Mouse (Mus musculus) forebrain, embryonic 14.5 days (tissue): ENCODE data around the gene Adamts15. TPM values are rescaled to one million over a fixed set of nuclear protein-coding genes. Genes with fewer than 3 reads are reported as not detected.

Source experiments
- ATAC-seq: fragments of 200-750 bp; cut with Nextera tagmentation; 2 replicates; pipeline ENCODE4 v1.8.0; 2017; ENCODE audit warnings: mild to moderate bottlenecking, moderate library complexity
- DNase-seq: peaks from one replicate; pipeline ENCODE4 v3.0.0-alpha.2; 2015; ENCODE audit warnings: low spot score
- H3K27ac ChIP-seq: fragments of 300-500 bp; sonication (generic); 2 replicates; pipeline ENCODE4 v1.5.1; 2014; ENCODE audit warnings: low read depth, mild to moderate bottlenecking, control low read depth, low read length, moderate library complexity
- H3K27me3 ChIP-seq: fragments of 300-500 bp; sonication (generic); replicated peaks from 2 replicates; pipeline ENCODE4 v1.6.1; 2014; ENCODE audit warnings: low read length, control low read depth, mixed read lengths; ENCODE audit not compliant: control insufficient read depth, insufficient read depth
- H3K36me3 ChIP-seq: fragments of 300-500 bp; sonication (generic); 2 replicates; pipeline ENCODE4 v1.6.1; 2014; ENCODE audit warnings: low read length, control low read depth; ENCODE audit not compliant: control insufficient read depth, insufficient read depth
- H3K4me1 ChIP-seq: fragments of 300-500 bp; sonication (generic); 2 replicates; pipeline ENCODE4 v1.6.1; 2014; ENCODE audit warnings: antibody characterized with exemption, low read length, control low read depth; ENCODE audit not compliant: control insufficient read depth, insufficient read depth
- H3K4me2 ChIP-seq: fragments of 300-500 bp; sonication (generic); 2 replicates; pipeline ENCODE4 v1.6.1; 2014; ENCODE audit warnings: mild to moderate bottlenecking, control low read depth, low read length
- H3K4me3 ChIP-seq: fragments of 300-500 bp; sonication (generic); 2 replicates; pipeline ENCODE4 v1.5.1; 2014; ENCODE audit warnings: low read depth, low read length, control low read depth
- H3K9ac ChIP-seq: fragments of 300-500 bp; sonication (generic); 2 replicates; pipeline ENCODE4 v1.6.1; 2014; ENCODE audit warnings: mild to moderate bottlenecking, low read length, control low read depth, moderate library complexity
- H3K9me3 ChIP-seq: fragments of 300-500 bp; sonication (generic); replicated peaks from 2 replicates; pipeline ENCODE4 v1.6.1; 2016; ENCODE audit warnings: low read length, control low read depth, mixed read lengths; ENCODE audit not compliant: control insufficient read depth
- WGBS: fragments of 180-500 bp; shearing (Covaris S2); extraction: QIAGEN DNeasy Blood & Tissue Kit; methylation state at CpG from one replicate; pipeline ENCODE4 v1.1.7; 2014; 5-methylcytosine and 5-hydroxymethylcytosine counted together
- polyA plus RNA-seq: library from polyadenylated mRNA; unstranded; fragments of >200 nt; fragmentation: Nextera tagmentation; extraction: Ambion mirVana; gene quantifications from 2 replicates; pipeline ENCODE4 v1.2.1, GENCODE M21; 2014

Gene Adamts15
- polyA plus RNA-seq, 1 experiment from 2014 or later: 2.4 TPM

DNA sequence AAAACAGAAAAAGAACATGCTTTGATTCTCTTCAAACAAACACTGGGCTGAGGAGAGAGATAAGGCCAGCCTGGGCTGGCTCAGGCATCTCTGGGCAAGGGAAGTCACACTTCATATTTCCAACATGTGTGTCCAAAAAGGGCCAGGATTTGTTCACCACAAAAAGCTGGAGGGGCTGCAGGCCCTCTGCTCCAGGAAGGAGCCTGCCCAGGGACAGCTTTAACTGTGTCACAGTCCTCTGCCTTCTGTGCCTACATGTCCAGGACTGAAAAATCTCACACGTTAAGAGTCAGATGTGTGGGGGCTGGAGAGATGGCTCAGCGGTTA is 42.3 kb downstream of the Adamts15 start:
- no peak for ATAC-seq
- H3K4me3 ChIP-seq: no peak overlapping the region
- H3K9me3 ChIP-seq: no peaks in the 10 kb centered on the region
- no peak overlapping the region for H3K9ac ChIP-seq
- H3K27me3 ChIP-seq: no peaks in the 10 kb centered on the region
- H3K4me2 ChIP-seq: no peak overlapping the region
- no peak for DNase-seq
- H3K27ac ChIP-seq: no peak overlapping the region
- WGBS: 84% methylated on average over 2 of the region's 2 CpGs
- H3K36me3 ChIP-seq: no peaks in the 10 kb centered on the region
- H3K4me1 ChIP-seq: no peaks in the 10 kb centered on the region

DNA sequence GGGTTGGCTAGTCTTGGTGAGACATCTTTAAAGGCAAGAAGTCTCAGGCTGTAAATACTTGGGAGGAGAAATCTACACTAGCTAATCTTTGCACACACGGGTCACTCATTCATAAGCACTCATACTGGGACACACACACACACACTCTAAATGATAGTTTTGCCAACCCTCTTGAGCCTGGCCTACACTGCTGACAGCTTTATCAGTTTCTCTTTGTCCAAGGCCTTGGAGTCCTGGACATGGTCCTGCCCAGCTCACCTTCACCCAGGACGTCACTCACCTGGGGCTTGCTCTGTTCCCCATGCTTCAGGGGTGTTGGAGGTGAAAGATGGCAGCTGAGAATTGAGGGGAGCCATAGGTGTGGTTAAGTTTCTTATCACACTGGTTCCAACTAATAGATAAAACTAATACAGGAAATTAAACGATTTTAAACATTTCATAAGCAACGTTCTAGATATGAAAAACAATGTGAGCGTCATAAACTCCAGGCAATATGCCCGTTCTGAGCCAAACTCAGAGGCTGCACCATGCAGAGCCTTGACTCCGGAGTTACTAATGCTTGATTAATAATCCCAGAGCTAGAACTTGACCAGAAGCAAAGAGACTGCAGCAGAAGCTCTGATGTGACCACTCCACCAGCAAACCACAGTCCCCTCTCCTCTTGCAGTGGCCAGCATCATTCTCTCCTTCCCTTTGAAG is 42.9 kb downstream of the Adamts15 start:
- DNase-seq (no peak), ATAC-seq (no peak)
- Histone ChIP-seq H3K36me3 (no peaks in the 10 kb centered on the region), H3K4me2 (no peak overlapping the region), H3K4me1 (no peaks in the 10 kb centered on the region), H3K9me3 (no peaks in the 10 kb centered on the region), H3K27ac (no peak overlapping the region), H3K9ac (no peak overlapping the region), H3K4me3 (no peak overlapping the region), H3K27me3 (no peaks in the 10 kb centered on the region)
- 89% methylated on average over 7 of the region's 7 CpGs for WGBS

DNA sequence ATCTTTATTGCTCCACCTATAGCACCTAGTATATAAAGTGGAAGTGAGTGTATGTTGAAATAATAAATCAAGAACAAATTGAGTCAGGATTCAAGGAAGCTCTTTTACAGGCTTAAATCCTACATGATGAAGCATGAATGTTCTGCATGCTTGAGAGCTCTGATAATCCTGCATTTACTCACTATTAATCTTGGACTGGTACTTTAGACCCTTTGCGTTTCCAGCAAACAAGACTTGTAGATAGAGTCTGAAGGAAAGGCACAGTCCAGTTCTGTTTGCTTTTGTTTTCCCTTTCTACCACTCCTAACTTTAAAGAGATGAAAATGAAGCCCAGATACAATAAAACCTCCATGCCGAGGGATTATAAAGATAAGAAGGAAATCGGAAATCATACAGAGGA is 45.7 kb downstream of the Adamts15 start:
- ATAC-seq: no peak

DNA sequence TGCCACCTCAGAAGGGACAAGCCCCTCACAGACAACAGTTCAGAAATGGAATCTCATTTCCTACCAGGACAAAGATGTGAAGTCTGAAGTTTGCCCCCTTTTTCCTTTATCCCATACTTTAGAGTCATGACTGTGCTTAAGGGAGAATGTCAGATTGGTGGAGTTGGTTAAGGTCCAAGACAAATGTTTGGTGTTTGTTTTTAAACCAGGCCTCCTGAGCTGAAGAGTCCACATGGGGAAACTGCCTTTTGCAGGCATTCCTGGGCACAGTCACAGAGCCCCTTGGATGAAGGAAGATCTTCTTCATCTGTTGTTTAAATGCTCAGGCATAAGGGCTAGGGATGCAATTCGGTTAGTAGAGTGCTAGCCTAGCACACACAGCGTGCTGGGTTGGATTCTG is 66.4 kb downstream of the Adamts15 start:
- 92% methylated on average over 2 of the region's 2 CpGs for WGBS
- H3K4me3 ChIP-seq: no peak overlapping the region
- no peak for DNase-seq
- H3K9ac ChIP-seq: no peak overlapping the region
- no peaks in the 10 kb centered on the region for H3K27me3 ChIP-seq
- no peaks in the 10 kb centered on the region for H3K36me3 ChIP-seq
- H3K4me2 ChIP-seq: no peak overlapping the region
- ATAC-seq: no peak
- H3K9me3 ChIP-seq: no peaks in the 10 kb centered on the region
- no peaks in the 10 kb centered on the region for H3K4me1 ChIP-seq
- no peak overlapping the region for H3K27ac ChIP-seq

More for the DNA sequence above, 45.7 kb downstream of the Adamts15 start:
- WGBS: 78% methylated on average over 3 of the region's 3 CpGs
- no peaks in the 10 kb centered on the region for H3K27me3 ChIP-seq
- no peak overlapping the region for H3K27ac ChIP-seq
- H3K36me3 ChIP-seq: no peaks in the 10 kb centered on the region
- H3K4me3 ChIP-seq: no peak overlapping the region
- no peak for DNase-seq
- no peak overlapping the region for H3K4me2 ChIP-seq
- H3K9me3 ChIP-seq: no peaks in the 10 kb centered on the region
- H3K4me1 ChIP-seq: no peaks in the 10 kb centered on the region
- no peak overlapping the region for H3K9ac ChIP-seq

- no peaks in the 10 kb centered on the region for H3K27me3 ChIP-seq
- no peak overlapping the region for H3K4me2 ChIP-seq
- no peak overlapping the region for H3K9ac ChIP-seq
- H3K36me3 ChIP-seq: no peaks in the 10 kb centered on the region
- WGBS: 88% methylated on average over 2 of the region's 2 CpGs
- H3K4me1 ChIP-seq: no peaks in the 10 kb centered on the region
- ATAC-seq (no peak), DNase-seq (no peak)
- H3K4me3 ChIP-seq: no peak overlapping the region
- H3K27ac ChIP-seq: no peak overlapping the region
- H3K9me3 ChIP-seq: no peaks in the 10 kb centered on the region
Observed at GRCm38 (mm10) chr9:30851841-30852240, 70.4 kb downstream of the Adamts15 start.

GRCm38 (mm10) chr9:30849951-30850350 is 72.3 kb downstream of the Adamts15 start:
- ATAC-seq: no peak
- 92% methylated on average over 4 of the region's 4 CpGs for WGBS
- H3K4me1 ChIP-seq: no peaks in the 10 kb centered on the region

GRCm38 (mm10) chr9:30849444-30849843 is 72.8 kb downstream of the Adamts15 start:
- DNase-seq: no peak
- WGBS: 92% methylated on average over 8 of the region's 8 CpGs
- Histone ChIP-seq H3K27ac (no peak overlapping the region), H3K36me3 (no peaks in the 10 kb centered on the region), H3K9ac (no peak overlapping the region), H3K27me3 (no peaks in the 10 kb centered on the region), H3K9me3 (no peaks in the 10 kb centered on the region), H3K4me3 (no peak overlapping the region), H3K4me2 (no peak overlapping the region), H3K4me1 (no peaks in the 10 kb centered on the region)
- ATAC-seq: no peak

More at GRCm38 (mm10) chr9:30849951-30850350, 72.3 kb downstream of the Adamts15 start:
- no peak overlapping the region for H3K4me3 ChIP-seq
- no peaks in the 10 kb centered on the region for H3K27me3 ChIP-seq
- H3K9me3 ChIP-seq: no peaks in the 10 kb centered on the region
- H3K4me2 ChIP-seq: no peak overlapping the region
- no peaks in the 10 kb centered on the region for H3K36me3 ChIP-seq
- H3K27ac ChIP-seq: no peak overlapping the region
- H3K9ac ChIP-seq: no peak overlapping the region
- no peak for DNase-seq

Other genes with a start within 250 kb of the Adamts15 start
- 0.72 and 0.95 TPM in 2 replicates for gene Adamts8, start 20.1 kb upstream of the Adamts15 start, polyA plus RNA-seq
- gene Zbtb44, start 108.2 kb upstream of the Adamts15 start, polyA plus RNA-seq: 3.1 and 4.6 TPM in 2 replicates
- 0.18 and 0.27 TPM in 2 replicates for gene St14, start 209.4 kb upstream of the Adamts15 start, polyA plus RNA-seq